ENCODE assay signal across 10 mouse cellular contexts in genomic region chr16:76226446-76226845, GRCm38 (mm10).
A peak's percentile ranks its signal among the peaks of the same experiment; 100 is the strongest.
DNase-seq lines count a peak whose midpoint lies in the region; ATAC-seq and TF ChIP-seq lines count a peak whose summit lies in the region.
"Had no signal": no experiment of that assay in that cellular context is flagged by ENCODE, and none has a peak within 500 bp of the region (broad histone marks: within the 10 kb centered on the region; RNA-seq: fewer than 3 reads in every experiment).

No protein-coding gene starts in this region.

- peak overlapping the region; percentile 66; the same call in 1 of the 2 replicates for H3K27ac ChIP-seq in intestine, postnatal 0 days (ENCODE audit: low read depth, low read length)
- no peak overlapping the region; the same call in 1 of the 2 replicates for H3K27ac ChIP-seq in intestine, embryonic 15.5 days
- no peak overlapping the region for H3K27ac ChIP-seq in hindbrain, postnatal 0 days
- no peak overlapping the region for H3K27ac ChIP-seq in forebrain, embryonic 15.5 days (replicated peaks)
- no peak overlapping the region for H3K27ac ChIP-seq in hindbrain, embryonic 12.5 days
- H3K27ac ChIP-seq: liver, embryonic 12.5 days had no signal

- H3K4me1 ChIP-seq in intestine, postnatal 0 days (replicated peaks; ENCODE audit: control insufficient read depth, insufficient read depth, low read length): peaks cover 8% of the 10 kb centered on the region; the same call in 1 of the 2 replicates
- H3K4me1 ChIP-seq in intestine, embryonic 15.5 days (replicated peaks): peaks cover 19% of the 10 kb centered on the region; the same call in 1 of the 2 replicates
- H3K4me1 ChIP-seq in hindbrain, postnatal 0 days (ENCODE audit: insufficient read depth, low read length): no peaks in the 10 kb centered on the region
- no peaks in the 10 kb centered on the region for H3K4me1 ChIP-seq in forebrain, embryonic 15.5 days
- peaks cover 4% of the 10 kb centered on the region; the same call in 1 of the 2 replicates for H3K4me1 ChIP-seq in hindbrain, embryonic 12.5 days

- WGBS in intestine, postnatal 0 days: 64% methylated on average over 7 of the region's 7 CpGs
- WGBS in intestine, embryonic 15.5 days: 71% methylated on average over 7 of the region's 7 CpGs
- WGBS in hindbrain, postnatal 0 days: 86% methylated on average over 7 of the region's 7 CpGs
- WGBS in forebrain, embryonic 15.5 days: 86% methylated on average over 7 of the region's 7 CpGs
- 79% methylated on average over 7 of the region's 7 CpGs for WGBS in hindbrain, embryonic 12.5 days

- no peak overlapping the region for H3K9ac ChIP-seq in intestine, postnatal 0 days (ENCODE audit: low read depth, low read length)
- no peak overlapping the region for H3K9ac ChIP-seq in intestine, embryonic 15.5 days
- H3K9ac ChIP-seq in hindbrain, postnatal 0 days (replicated peaks; ENCODE audit: low read length): no peak overlapping the region
- no peak overlapping the region for H3K9ac ChIP-seq in forebrain, embryonic 15.5 days (replicated peaks)
- no peak overlapping the region for H3K9ac ChIP-seq in hindbrain, embryonic 12.5 days
- H3K9ac ChIP-seq: liver, embryonic 12.5 days had no signal

- no peak overlapping the region for H3K4me3 ChIP-seq in intestine, postnatal 0 days (ENCODE audit: low read depth, low read length)
- no peak overlapping the region for H3K4me3 ChIP-seq in intestine, embryonic 15.5 days (replicated peaks)
- H3K4me3 ChIP-seq in hindbrain, postnatal 0 days (ENCODE audit: low read length): no peak overlapping the region
- H3K4me3 ChIP-seq in forebrain, embryonic 15.5 days: no peak overlapping the region
- no peak overlapping the region for H3K4me3 ChIP-seq in hindbrain, embryonic 12.5 days
- H3K4me3 ChIP-seq: liver, embryonic 12.5 days had no signal

- DNase-seq in CD4-positive helper T cell, adult 2 months (ENCODE audit: low read depth, low spot score): peak; percentile 13
- DNase-seq in induced T-regulatory cell, adult 2 months (ENCODE audit: low read depth): peak; percentile 30
- no peak for DNase-seq in hindbrain, postnatal 0 days (ENCODE audit: low spot score)
- DNase-seq: gastrocnemius, postnatal 10 days had no signal

- no peaks in the 10 kb centered on the region for H3K36me3 ChIP-seq in intestine, postnatal 0 days (ENCODE audit: control insufficient read depth, insufficient read depth)
- no peaks in the 10 kb centered on the region for H3K36me3 ChIP-seq in intestine, embryonic 15.5 days
- no peaks in the 10 kb centered on the region for H3K36me3 ChIP-seq in hindbrain, postnatal 0 days (ENCODE audit: insufficient read depth, low read length)
- no peaks in the 10 kb centered on the region for H3K36me3 ChIP-seq in forebrain, embryonic 15.5 days
- no peaks in the 10 kb centered on the region for H3K36me3 ChIP-seq in hindbrain, embryonic 12.5 days
- H3K36me3 ChIP-seq: liver, embryonic 12.5 days had no signal

- no peak for TF ChIP-seq CTCF in intestine, postnatal 0 days (IDR thresholded peaks at IDR 0.05; ENCODE audit: low read depth)
- TF ChIP-seq CTCF in hindbrain, postnatal 0 days (IDR thresholded peaks at IDR 0.05; ENCODE audit: low read depth): no peak

- no peak for ATAC-seq in intestine, postnatal 0 days
- ATAC-seq in intestine, embryonic 15.5 days: no peak
- peak; percentile 71; the same call in 1 of the 2 replicates for ATAC-seq in common myeloid progenitor, adult 5-6 weeks (replicated peaks; ENCODE audit: low read depth, poor library complexity, severe bottlenecking)
- no peak for ATAC-seq in hindbrain, postnatal 0 days
- ATAC-seq in forebrain, embryonic 15.5 days (replicated peaks): no peak
- no peak for ATAC-seq in hindbrain, embryonic 12.5 days (ENCODE audit: low FRiP score)
- ATAC-seq: liver, embryonic 12.5 days had no signal

- H3K27me3 ChIP-seq in intestine, postnatal 0 days (replicated peaks; ENCODE audit: control insufficient read depth, insufficient read depth, low read length): no peaks in the 10 kb centered on the region
- no peaks in the 10 kb centered on the region for H3K27me3 ChIP-seq in intestine, embryonic 15.5 days (replicated peaks)
- H3K27me3 ChIP-seq in hindbrain, postnatal 0 days (ENCODE audit: insufficient read depth, low read length): no peaks in the 10 kb centered on the region
- H3K27me3 ChIP-seq in forebrain, embryonic 15.5 days: no peaks in the 10 kb centered on the region
- no peaks in the 10 kb centered on the region for H3K27me3 ChIP-seq in hindbrain, embryonic 12.5 days
- H3K27me3 ChIP-seq: liver, embryonic 12.5 days had no signal

- no peaks in the 10 kb centered on the region for H3K9me3 ChIP-seq in intestine, postnatal 0 days (ENCODE audit: control insufficient read depth)
- no peaks in the 10 kb centered on the region for H3K9me3 ChIP-seq in intestine, embryonic 15.5 days
- no peaks in the 10 kb centered on the region for H3K9me3 ChIP-seq in hindbrain, postnatal 0 days (ENCODE audit: low read length)
- H3K9me3 ChIP-seq in forebrain, embryonic 15.5 days: no peaks in the 10 kb centered on the region
- H3K9me3 ChIP-seq in hindbrain, embryonic 12.5 days (replicated peaks): no peaks in the 10 kb centered on the region
- H3K9me3 ChIP-seq: liver, embryonic 12.5 days had no signal

- H3K4me2 ChIP-seq in intestine, postnatal 0 days (replicated peaks; ENCODE audit: low read depth): no peak overlapping the region
- no peak overlapping the region for H3K4me2 ChIP-seq in intestine, embryonic 15.5 days (replicated peaks)
- no peak overlapping the region for H3K4me2 ChIP-seq in hindbrain, postnatal 0 days (ENCODE audit: low read depth, low read length)
- H3K4me2 ChIP-seq in forebrain, embryonic 15.5 days (replicated peaks): no peak overlapping the region
- no peak overlapping the region for H3K4me2 ChIP-seq in hindbrain, embryonic 12.5 days (replicated peaks)
- H3K4me2 ChIP-seq: liver, embryonic 12.5 days had no signal
